Mouse (Mus musculus): Measurements from ENCODE around the gene Cd24a. TPM values are rescaled to one million over a fixed set of nuclear protein-coding genes. Genes with fewer than 3 reads are reported as not detected.

The Cd24a gene
- total RNA-seq (2015) (469 and 474 TPM in 2 replicates), total RNA-seq (2017) (421 and 545 TPM in 2 replicates)

DNA sequence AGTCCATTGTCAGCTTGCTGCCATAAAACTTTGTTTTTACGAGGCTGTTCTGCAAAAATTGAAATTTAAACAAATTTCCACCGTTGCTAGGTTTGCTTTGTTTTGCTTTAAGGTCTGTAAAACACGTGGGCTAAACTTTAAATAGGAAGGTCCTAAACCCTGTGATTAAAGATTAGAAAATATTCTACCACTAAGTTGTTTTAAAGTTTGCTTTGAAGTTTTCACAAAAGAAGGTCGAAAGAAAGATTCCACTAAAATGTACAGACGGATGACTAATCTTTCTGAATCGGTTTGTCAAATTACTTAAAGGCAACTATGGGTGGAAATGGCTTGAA lies at the start of gene Cd24a:
TSS of gene Cd24a (plus strand) at position 288 of the 335 bp plus-strand sequence.
- no peak for ATAC-seq (ENCODE audit: poor library complexity, severe bottlenecking)

DNA sequence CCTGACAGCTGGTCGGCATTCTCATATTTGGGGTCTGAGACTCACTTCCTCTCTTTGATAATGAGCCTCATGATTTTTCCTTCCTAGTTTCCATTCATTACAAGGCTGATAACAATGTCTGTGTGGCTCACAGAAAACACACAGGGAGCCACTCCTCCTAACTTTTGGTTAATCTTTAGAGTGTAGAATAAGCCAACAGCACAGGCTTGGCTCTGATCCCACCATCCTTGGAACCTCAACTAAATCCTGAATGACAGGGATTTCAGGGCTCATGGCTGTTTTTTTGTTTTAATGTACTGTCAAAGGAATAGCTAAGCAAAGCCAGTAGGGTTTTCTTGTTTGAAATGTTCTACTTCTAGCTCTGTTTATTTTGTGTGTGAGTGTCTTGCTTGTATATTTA lies 43.7 kb upstream of the Cd24a start:
- no peak for ATAC-seq (ENCODE audit: poor library complexity, severe bottlenecking)

DNA sequence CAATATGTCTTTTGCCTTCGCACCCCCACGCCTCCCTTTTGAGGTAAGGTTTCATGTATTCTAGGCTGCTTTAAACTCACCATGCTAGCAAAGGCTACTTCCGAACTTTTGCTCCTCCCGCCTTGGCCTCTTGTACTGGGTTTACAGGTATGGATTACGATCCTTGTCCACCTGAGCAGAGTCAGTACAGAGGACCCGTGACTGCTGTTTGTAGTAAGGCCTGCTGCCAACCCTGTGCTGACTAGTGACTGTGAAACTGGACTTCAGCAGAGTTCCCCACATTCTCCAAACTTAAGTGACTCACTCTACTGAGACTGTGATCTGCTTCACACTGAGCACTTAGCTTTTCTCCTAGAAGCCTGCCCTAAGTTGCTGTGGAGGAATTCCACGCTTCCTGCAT lies 40.4 kb upstream of the Cd24a start:
- ATAC-seq (ENCODE audit: poor library complexity, severe bottlenecking) = no peak

DNA sequence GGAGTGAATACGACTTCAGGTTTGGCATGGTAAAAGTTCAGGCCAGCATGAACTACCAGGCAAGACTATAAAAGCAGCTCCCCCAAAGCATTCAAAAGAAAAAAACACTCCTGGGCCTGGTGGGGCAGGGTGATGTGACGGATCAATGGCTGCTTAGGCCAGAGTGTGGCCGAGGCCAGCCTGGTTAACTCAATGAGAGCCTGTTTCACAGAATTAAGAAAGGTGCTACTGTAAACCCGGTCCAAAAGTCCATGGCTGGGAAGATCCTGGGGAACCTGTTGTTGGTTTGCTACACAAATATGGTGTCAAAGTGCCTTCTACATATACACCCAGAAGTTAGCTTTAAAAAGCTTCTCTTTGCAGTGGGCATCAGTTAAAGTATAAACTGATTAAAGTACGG lies 39.3 kb upstream of the Cd24a start:
- no peak for ATAC-seq (ENCODE audit: poor library complexity, severe bottlenecking)

DNA sequence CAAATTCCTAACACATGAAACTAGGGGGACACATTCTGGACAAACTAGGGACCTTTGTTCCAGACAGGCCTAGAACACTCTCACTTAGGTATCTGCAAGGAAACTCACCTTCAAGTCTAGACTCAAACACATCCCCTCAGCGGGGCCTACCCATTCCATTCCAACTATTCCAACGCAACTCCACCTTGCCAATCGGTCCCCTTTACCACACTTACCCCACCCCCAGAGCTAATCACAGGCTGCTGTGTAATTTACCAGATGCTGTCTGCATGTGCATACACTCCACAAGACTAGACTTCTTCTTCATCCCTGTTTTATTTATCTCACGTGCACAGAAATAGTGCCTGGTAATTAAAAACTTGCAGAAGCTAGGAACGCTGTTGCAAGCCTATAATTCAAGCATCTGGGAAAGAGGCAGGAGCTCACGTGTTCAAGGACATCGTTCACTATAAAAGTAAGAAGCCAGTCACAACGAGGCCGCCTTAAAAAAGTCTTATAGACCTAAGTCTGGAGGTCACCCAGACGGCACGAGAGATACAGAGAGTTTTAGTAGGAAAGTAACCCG lies 38.3 kb upstream of the Cd24a start:
- no peak for ATAC-seq (ENCODE audit: poor library complexity, severe bottlenecking)

DNA sequence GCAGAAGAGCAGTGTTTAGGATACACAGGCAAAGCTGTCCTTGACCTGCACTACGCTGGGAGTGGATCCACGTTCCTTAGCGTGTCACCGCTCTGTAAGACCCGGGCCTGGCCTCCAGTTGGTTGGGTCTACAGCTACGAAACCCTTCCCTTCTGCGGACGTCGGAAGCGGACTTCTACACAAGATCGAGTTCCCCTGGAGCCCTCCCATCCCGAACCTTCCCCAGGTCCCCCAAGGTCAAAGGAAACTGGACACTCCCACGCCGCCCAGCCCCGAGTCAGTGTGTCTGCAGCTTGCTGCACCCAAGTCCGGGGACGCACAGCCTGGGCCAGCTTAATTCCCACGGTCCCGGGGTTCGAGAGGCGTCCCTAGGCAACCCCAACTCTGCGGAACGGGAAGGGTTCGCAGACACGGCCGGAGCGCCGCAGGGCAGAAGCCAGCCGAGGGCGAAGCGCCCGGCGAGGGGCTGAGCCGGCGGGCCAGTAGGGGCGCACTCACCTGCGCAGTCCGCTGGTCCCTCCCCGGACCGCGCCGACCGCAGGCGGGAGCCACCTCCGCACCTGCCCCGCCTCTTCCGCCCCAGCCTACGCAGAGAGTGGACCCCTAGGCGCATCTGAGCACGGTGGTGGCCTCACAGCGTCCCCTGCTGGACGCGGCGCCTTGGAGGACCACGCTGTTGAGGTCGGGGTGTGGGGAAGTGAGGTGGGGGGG lies 37.5 kb upstream of the Cd24a start, which contains the start of gene 1700021F05Rik:
TSS of gene 1700021F05Rik (minus strand) at position 553 of the 711 bp plus-strand sequence.
- peak; percentile 99 for ATAC-seq (ENCODE audit: poor library complexity, severe bottlenecking)

DNA sequence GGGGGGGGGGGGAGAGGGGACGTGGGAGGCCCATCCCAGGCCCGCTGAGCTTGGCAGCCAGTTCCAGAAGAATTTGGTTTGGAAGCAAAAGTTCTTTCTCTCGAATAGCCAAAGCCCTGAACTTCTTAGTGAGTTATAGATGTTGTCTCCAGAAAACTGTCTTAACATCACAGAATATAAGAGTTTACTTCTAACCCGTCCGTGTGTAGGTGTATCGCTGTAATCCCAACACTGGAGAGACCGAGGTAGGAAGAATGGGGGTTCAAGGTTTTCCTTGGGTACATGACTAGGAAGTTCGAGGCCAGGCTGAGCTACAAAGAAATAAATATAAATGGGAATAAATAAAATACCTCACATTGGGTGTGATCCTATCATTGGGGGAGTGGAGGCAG lies 36.9 kb upstream of the Cd24a start:
- ATAC-seq (ENCODE audit: poor library complexity, severe bottlenecking) = no peak

DNA sequence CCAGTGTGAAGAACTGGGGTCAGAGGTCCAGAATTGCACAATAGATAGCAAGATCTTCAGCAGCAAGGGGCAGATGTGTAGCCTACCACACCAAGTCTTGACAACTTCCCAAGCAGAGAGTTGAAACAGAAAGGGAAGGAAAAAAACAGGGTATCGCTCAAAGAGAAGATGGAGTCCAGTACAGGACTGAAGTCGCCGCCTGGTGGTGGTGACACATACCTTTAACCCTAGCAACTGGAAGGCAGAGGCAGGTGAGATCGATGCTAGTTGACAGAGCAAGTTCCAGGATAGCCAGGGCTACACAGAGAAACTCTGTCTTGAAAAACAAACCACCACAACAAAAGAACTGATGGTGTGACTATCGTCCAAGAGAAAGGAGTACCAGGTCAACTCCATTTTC lies 28.7 kb upstream of the Cd24a start:
- ATAC-seq (ENCODE audit: poor library complexity, severe bottlenecking) = no peak

DNA sequence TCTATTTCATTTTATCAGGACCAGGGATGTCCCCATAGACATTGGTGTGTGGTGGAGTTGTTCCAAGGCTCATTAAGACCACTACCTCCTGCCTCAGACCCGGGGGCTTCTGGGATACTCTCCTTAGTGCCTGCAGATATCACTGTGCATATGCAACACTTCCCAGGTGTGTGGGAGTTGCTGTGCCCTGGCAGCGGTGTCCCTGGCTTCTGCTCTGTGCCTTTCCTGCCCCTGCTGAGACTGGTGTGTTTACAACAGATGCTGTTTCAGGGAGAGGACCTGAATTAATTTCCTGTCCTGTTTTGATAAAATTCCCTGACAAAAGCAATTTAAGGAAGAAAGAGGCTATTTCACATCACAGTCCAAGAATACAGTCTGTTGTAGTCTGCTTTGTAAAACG lies 27.2 kb upstream of the Cd24a start:
- no peak for ATAC-seq (ENCODE audit: poor library complexity, severe bottlenecking)

DNA sequence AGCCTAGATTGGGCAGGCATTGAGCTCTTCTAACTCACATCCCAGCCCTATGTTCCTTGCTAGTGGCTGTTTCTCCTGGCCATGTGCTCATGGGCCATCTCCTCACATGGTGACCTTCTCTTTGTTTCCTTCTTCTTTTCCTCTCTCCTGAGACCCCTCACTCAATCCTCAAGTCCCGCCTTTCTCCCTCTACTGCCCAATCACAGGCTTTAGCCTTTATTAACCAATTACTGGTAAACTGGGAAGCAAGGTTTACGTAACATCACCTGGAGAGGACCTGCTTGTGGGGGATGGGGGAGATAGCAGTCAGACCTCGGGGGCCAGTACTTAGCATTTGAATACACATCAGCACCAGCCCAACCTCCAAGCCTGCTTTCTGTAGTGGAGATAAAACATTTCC lies 26.7 kb upstream of the Cd24a start:
- ATAC-seq (ENCODE audit: poor library complexity, severe bottlenecking) = no peak

DNA sequence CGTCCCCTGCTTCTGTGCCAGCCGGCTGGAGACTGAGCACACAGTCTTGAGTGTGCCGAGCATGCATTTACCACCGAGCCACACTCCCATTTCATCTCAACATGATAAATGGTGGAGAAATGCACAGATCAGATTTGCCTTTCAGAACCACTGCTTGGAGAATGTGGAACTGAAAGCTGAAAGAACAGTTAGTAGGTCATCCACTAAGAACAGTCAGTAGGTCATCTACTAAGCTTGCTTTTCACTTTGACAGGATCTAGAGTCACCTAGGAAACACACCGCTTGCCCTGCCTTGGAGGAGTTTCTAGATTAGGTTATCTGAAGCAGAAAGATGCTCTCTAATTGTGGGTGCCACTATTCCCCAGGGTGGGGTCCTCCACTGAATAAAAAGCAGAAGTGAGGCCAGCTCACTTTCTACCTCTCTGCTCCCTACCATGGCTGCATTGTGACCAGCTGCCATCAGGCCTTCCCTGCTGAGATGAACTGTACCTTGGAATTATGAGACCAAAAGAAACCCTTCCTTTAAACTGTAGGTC lies 20.4 kb upstream of the Cd24a start:
- 0 out of 2 replicates have a peak, but pooled peaks have one; percentile 40 for ATAC-seq (ENCODE audit: poor library complexity, severe bottlenecking)

DNA sequence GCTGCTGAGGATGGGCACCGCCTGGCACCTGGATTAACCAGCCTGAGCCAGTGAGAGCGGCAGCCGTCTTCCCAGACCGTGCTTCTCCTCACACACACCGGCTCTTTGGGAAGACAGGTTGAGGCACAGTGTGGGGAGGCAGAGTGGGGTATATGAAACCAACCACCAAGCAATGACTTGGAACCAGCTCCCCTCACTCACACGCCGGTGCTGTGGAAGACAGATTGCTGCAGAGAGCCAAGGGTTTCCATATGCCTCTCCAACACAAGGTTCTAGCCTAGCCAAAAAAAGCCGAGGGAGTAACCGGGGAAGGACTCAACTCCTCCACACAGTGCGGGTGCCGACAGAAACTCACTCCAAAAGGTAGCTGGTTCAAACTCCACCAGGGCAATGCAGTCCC lies 18.8 kb upstream of the Cd24a start:
- no peak for ATAC-seq (ENCODE audit: poor library complexity, severe bottlenecking)

DNA sequence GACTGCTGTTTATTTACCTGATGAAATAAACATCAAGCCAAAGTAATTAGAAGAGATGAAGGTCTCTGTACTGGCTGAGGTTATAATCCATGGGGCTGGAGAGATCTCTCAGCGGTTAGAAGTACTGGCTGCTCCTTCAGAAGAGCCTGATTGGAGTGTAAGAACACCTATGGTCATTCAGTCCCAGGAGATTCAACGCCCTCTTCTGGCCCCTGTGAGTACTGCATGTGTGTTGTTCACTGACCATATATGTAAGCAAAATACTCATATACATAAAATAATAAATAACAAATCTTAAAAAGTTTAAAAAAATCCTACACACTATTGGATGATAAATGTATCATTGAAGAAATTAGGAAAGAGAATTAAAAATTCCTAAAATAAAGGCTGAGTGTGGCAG lies 17.3 kb upstream of the Cd24a start:
- no peak for ATAC-seq (ENCODE audit: poor library complexity, severe bottlenecking)

DNA sequence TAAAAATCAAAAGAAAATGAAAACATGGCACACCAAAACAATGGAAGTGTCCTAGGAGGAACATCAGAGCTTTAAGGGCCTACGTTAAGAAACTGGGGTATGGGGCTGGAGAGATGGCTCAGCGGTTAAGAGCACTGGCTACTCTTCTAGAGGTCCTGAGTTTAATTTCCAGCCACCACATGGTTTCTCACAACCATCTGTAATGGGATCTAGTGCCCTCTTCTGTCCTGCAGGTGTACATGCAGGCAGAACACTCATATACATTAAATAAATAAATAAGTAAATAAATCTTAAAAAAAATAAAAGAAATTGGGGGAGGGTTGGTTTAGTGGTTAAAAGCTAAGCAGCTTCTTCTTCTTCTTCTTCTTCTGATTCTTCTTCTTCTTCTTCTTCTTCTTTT lies 16.8 kb upstream of the Cd24a start:
- ATAC-seq (ENCODE audit: poor library complexity, severe bottlenecking) = no peak

DNA sequence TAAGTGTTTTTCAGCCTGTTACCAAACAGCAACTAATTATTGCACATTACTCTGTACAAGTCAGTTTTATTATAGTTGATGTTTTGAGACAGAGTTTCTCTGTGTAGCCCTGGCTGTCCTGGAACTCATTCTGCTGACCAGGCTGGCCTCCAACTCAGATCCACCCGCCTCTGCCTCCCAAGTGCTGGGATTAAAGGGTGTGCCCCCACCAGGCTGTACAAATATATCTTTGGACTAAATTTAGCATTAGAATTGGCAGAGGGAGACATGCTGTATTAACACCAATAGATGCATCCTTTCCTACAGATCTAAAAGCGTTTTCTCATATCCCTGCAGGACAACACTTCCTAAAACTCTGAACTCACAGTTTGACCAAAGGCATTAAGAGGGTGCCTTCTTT lies 3.7 kb upstream of the Cd24a start:
- ATAC-seq (ENCODE audit: poor library complexity, severe bottlenecking) = no peak

DNA sequence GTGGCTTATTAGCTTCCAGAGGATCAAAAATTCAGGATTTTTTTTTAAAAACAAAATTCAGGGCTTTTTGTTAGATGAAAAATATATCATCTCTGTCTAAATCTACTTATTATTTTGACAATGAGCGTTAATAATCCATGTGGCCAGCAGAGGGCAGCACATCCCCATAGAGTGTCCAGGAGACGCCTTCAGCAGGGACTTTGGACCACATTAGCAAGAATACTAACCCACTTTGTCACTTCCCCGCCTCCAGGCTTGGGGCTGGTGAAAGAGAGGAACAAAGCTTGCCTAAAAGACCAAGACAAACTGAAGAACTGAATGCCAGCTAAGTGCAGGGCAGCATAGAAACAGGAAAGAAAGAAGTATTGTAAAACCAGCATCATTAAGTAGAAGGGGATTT lies 3.1 kb upstream of the Cd24a start:
- peak; percentile 45 for ATAC-seq (ENCODE audit: poor library complexity, severe bottlenecking)

DNA sequence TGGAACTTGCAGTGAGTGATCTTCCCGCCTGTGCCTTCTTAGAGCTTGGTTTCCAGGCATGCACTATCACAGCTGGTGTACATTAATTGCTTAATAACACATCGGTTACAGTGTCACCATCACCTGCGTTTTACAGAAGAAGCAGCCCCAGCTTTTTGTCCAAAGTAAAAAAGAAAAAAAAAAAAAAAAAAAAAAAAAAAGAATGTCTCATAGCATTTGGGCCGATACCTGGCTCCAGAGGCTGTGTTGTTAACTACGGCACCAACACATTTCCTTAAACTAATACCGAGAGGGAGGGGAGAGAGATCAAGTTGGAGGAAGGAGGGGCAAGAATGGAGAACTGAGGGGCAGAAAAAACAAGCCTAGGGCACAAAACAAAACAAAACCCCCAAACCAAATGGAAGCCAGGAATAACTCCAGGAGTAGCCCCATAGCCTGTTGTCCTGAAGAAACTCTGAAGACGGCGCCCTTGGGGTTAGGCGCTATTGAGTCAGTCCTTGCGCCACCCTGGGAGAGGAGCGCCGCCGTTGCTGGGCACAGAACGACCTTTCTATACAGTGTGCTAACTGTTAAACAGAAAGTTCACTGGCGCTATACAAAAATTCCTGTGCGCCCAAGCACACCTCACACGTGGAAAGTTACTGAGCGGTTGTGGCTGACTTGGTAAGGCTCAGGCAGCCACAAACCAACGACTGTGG lies 636 bp upstream of the Cd24a start:
- 0 out of 2 replicates have a peak, but pooled peaks have one; percentile 6 for ATAC-seq (ENCODE audit: poor library complexity, severe bottlenecking)

DNA sequence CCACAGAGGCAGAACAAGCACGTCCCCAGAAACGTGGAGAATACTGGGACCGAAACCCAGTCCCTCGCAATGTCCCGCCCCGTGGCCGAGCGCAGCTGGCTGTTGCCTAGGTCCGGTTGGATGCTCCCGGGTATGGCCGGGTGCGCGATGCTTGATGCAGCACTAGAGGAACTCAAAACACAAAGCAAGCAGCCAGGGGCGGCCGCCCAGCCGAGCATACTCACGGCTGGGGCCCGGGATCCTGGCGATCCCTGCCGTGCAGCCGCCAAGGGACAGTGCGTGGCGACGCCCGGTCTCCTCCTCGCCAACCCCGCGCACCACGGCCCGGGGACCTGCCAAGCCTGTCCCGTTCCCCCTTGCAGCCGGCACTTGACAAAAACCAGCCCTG lies 276 bp downstream of the Cd24a start:
- 0 out of 2 replicates have a peak, but pooled peaks have one; percentile 2 for ATAC-seq (ENCODE audit: poor library complexity, severe bottlenecking)

DNA sequence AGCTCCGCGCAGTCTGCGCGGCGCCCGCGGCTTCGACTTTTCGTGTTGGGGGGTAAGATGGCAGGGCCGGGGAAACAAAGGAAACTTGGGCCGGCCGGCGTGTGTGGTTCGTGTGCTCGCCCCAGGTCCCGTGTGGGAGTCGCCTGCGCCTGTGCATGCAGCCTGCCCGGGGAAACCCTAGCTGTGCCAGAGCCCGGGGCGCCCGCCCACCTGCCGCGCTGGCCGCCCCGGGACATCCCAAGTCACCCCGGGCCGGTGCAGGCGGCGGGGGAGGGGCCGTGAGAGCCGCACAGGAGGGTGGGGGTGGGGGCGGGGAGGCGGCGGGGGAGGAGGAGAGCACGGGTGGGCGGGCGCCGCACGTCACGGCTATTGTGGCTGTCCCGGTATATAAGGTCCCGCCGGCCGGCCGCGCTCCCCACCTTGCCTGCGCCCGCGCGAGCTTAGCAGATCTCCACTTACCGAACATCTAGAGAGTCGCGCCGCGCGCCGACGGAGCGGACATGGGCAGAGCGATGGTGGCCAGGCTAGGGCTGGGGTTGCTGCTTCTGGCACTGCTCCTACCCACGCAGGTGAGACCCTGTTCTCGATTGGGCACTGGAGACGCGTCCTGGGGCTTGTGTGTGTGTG lies 783 bp downstream of the Cd24a start:
- peak; percentile 56 for ATAC-seq (ENCODE audit: poor library complexity, severe bottlenecking)

DNA sequence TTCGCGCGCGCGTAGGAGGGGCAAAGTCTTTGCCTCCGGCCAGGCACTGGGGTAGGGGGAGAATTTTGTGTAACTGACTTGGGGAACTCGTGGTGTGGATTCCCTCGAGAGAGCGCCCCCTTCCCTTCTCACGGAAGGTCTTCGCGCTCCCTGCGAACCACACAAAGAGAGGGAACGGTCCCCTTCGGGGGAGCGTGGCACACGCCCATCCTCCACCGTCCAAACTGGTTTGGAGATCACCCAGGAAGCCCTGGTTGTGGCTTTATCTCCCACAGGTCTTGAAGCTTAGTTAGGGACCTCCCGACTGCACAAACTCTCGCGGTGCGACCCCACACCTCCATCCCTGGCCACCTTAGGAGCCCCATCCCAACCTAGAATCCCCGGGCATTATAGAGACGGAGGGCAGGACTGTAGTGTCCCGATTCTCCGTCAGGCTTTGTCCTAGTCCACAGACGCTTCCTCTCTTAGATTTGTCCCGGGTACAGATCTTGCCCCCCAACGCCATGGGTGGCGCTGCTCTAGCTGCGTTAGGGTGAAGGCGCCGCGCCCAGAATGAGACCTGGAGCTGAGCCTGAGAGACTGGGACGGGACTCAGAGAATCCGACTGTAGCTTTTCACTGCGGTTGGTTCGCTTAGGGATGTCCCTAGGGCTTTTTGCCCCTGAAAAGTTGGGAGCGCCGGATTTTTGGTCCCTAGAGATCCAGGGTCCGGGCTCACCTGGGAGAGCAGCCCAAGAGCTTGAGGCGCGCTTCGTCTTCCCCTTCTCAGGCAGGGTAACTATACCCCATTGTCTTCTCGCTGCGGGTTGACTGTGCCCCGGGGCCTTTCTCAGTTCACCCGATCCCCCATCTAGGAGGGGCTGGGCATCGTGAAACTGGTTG lies 1.5 kb downstream of the Cd24a start:
- ATAC-seq (ENCODE audit: poor library complexity, severe bottlenecking) = peak; percentile 15
